Mouse (Mus musculus) myocyte (in vitro differentiated cells): Measurements from ENCODE around the gene Tpgs1.

ENCODE experiments used
- CEBPB ChIP-seq: IDR thresholded peaks from 2 replicates; pipeline ENCODE4 v1.6.1; 2011; ENCODE audit warnings: mild to moderate bottlenecking, moderate library complexity; ENCODE audit not compliant: poor library complexity, insufficient read depth, severe bottlenecking
- E2F4 ChIP-seq: IDR thresholded peaks from one replicate; pipeline ENCODE4 v1.6.1; 2011; ENCODE audit warnings: mild to moderate bottlenecking, control low read depth, moderate library complexity; ENCODE audit not compliant: insufficient read depth
- MAX ChIP-seq: IDR thresholded peaks from one replicate; pipeline ENCODE4 v1.6.1; 2011; ENCODE audit warnings: low read depth, mild to moderate bottlenecking, control low read depth
- MYOD1 ChIP-seq, 3 experiments: IDR thresholded peaks; one replicate each; pipeline ENCODE4 v1.6.1; 2011; ENCODE audit warnings: control low read depth in 2 of 3, low read depth in 2 of 3, mild to moderate bottlenecking in 2 of 3, moderate library complexity in 1 of 3; ENCODE audit not compliant: insufficient read length in 2 of 3, control insufficient read depth in 1 of 3
- MYOG ChIP-seq, 3 experiments: IDR thresholded peaks; one replicate each; pipeline ENCODE4 v1.6.1; 2011; ENCODE audit warnings: control low read depth in 2 of 3, low read depth in 2 of 3, mild to moderate bottlenecking in 2 of 3; ENCODE audit not compliant: insufficient read length in 2 of 3, control insufficient read depth in 1 of 3, insufficient read depth in 1 of 3
- POLR2A ChIP-seq: IDR thresholded peaks from one replicate; pipeline ENCODE4 v1.6.1; 2011; ENCODE audit warnings: low read depth, mild to moderate bottlenecking, control low read depth, moderate library complexity; ENCODE audit not compliant: insufficient read length
- POLR2AphosphoS2 ChIP-seq: IDR thresholded peaks from one replicate; pipeline ENCODE4 v1.6.1; 2011; ENCODE audit warnings: low read depth, control low read depth; ENCODE audit not compliant: insufficient read length
- REST ChIP-seq: IDR thresholded peaks from one replicate; pipeline ENCODE4 v1.6.1; 2011; ENCODE audit warnings: mild to moderate bottlenecking, control low read depth, moderate library complexity; ENCODE audit not compliant: insufficient read depth, insufficient read length
- SRF ChIP-seq: IDR thresholded peaks from one replicate; pipeline ENCODE4 v1.6.1; 2011; ENCODE audit warnings: low read depth; ENCODE audit not compliant: control insufficient read depth, insufficient read length
- TCF12 ChIP-seq: IDR thresholded peaks from one replicate; pipeline ENCODE4 v1.6.1; 2011; ENCODE audit warnings: mild to moderate bottlenecking, control low read depth; ENCODE audit not compliant: poor library complexity, insufficient read depth, severe bottlenecking
- USF1 ChIP-seq: IDR thresholded peaks from one replicate; pipeline ENCODE4 v1.6.1; 2011; ENCODE audit warnings: low read depth, mild to moderate bottlenecking, control low read depth, moderate library complexity

- no peak for TF ChIP-seq E2F4
- no peak for TF ChIP-seq POLR2A
- TF ChIP-seq USF1, result no peak
- TF ChIP-seq TCF12, result no peak
- TF ChIP-seq MAX, result no peak
- no peak for TF ChIP-seq POLR2AphosphoS2
- no peak for TF ChIP-seq MYOG (IDR thresholded peaks at IDR 0.05; ENCODE audit: control insufficient read depth in 1 of 3, insufficient read depth in 1 of 3, insufficient read length in 2 of 3, low read depth in 2 of 3)
- no peak for TF ChIP-seq CEBPB
- no peak for TF ChIP-seq REST
- no peak for TF ChIP-seq MYOD1 (IDR thresholded peaks at IDR 0.05; ENCODE audit: control insufficient read depth in 1 of 3, insufficient read length in 2 of 3, low read depth in 2 of 3)
- no peak for TF ChIP-seq SRF
These were observed 3.9 kb downstream of the Tpgs1 start for GRCm38 (mm10) chr10:79673054-79673453.
